Mouse (Mus musculus) cerebral cortex, adult 2 months (tissue): ENCODE results near the gene Hinfp.

Source experiments
- WGBS: fragments of 180-500 bp; shearing (Covaris S2); methylation state at CpG from one replicate; pipeline ENCODE4 v1.1.7; 2018; 5-methylcytosine and 5-hydroxymethylcytosine counted together

Hinfp gene

GRCm38 (mm10) chr9:44305466-44306079 is at the start of gene Hinfp:
Gene Hinfp (minus strand): TSS chr9:44305671.
- WGBS, result under 1% methylated on average over 54 of the region's 54 CpGs

GRCm38 (mm10) chr9:44353142-44353541 is 47.7 kb upstream of the Hinfp start:
- WGBS, result 89% methylated on average over 6 of the region's 6 CpGs

- 87% methylated on average over 10 of the region's 10 CpGs for WGBS
These were observed 46.9 kb upstream of the Hinfp start for GRCm38 (mm10) chr9:44352337-44352736.

GRCm38 (mm10) chr9:44351396-44351795 is 45.9 kb upstream of the Hinfp start:
- 88% methylated on average over 4 of the region's 4 CpGs for WGBS

GRCm38 (mm10) chr9:44348546-44348945 is 43.1 kb upstream of the Hinfp start:
- 96% methylated on average over 4 of the region's 4 CpGs for WGBS

- WGBS, result 85% methylated on average over 4 of the region's 4 CpGs
These were observed 42.1 kb upstream of the Hinfp start for GRCm38 (mm10) chr9:44347621-44348020.

GRCm38 (mm10) chr9:44347166-44347565 is 41.7 kb upstream of the Hinfp start:
- 87% methylated on average over 9 of the region's 9 CpGs for WGBS

- 70% methylated on average over 6 of the region's 6 CpGs for WGBS
These were observed 40.3 kb upstream of the Hinfp start for GRCm38 (mm10) chr9:44345570-44346433.

GRCm38 (mm10) chr9:44343781-44344421 is 38.4 kb upstream of the Hinfp start, which contains the start of gene Hmbs:
Gene Hmbs (minus strand): TSS chr9:44344228.
- WGBS, result under 1% methylated on average over 39 of the region's 39 CpGs

GRCm38 (mm10) chr9:44343290-44343689 is 37.8 kb upstream of the Hinfp start:
- WGBS, result 7% methylated on average over 6 of the region's 6 CpGs

- 89% methylated on average over 1 of the region's 1 CpGs for WGBS
These were observed 37.1 kb upstream of the Hinfp start for GRCm38 (mm10) chr9:44342605-44343004.

- WGBS, result 73% methylated on average over 3 of the region's 3 CpGs
These were observed 36.7 kb upstream of the Hinfp start for GRCm38 (mm10) chr9:44342173-44342572.

GRCm38 (mm10) chr9:44341487-44341886 is 36.0 kb upstream of the Hinfp start:
- 79% methylated on average over 5 of the region's 5 CpGs for WGBS

- whole genome bisulfite sequencing, result 61% methylated on average over 5 of the region's 5 CpGs
These were observed 33.1 kb upstream of the Hinfp start for GRCm38 (mm10) chr9:44338574-44338973.

- 55% methylated on average over 9 of the region's 9 CpGs for WGBS
These were observed 32.1 kb upstream of the Hinfp start for GRCm38 (mm10) chr9:44337436-44338169.

- 53% methylated on average over 3 of the region's 3 CpGs for WGBS
These were observed 31.5 kb upstream of the Hinfp start for GRCm38 (mm10) chr9:44336964-44337363.

- 35% methylated on average over 4 of the region's 4 CpGs for WGBS
These were observed 31.0 kb upstream of the Hinfp start for GRCm38 (mm10) chr9:44336513-44336912.

GRCm38 (mm10) chr9:44336093-44336406 is 30.6 kb upstream of the Hinfp start:
- WGBS, result 8% methylated on average over 5 of the region's 5 CpGs

GRCm38 (mm10) chr9:44335331-44336092 is 30.0 kb upstream of the Hinfp start:
- 1% methylated on average over 48 of the region's 50 CpGs for WGBS

- WGBS, result under 1% methylated on average over 88 of the region's 91 CpGs
These were observed 29.2 kb upstream of the Hinfp start, which contains the start of gene H2afx for GRCm38 (mm10) chr9:44334396-44335330. Gene H2afx (plus strand): TSS chr9:44334694.
